ENCODE assay signal across 8 mouse cellular contexts in genomic region chr10:99106311-99106702, GRCm38 (mm10). TPM values are rescaled to one million over a fixed set of nuclear protein-coding genes. Genes with fewer than 3 reads are reported as not detected.
DNase-seq lines count a peak whose midpoint lies in the region; ATAC-seq and TF ChIP-seq lines count a peak whose summit lies in the region.

No protein-coding gene starts in this region.

- WGBS in heart, adult 2 months, result 30% methylated on average over 8 of the region's 8 CpGs
- WGBS in forebrain, embryonic 16.5 days, result 18% methylated on average over 8 of the region's 8 CpGs
- 29% methylated on average over 8 of the region's 8 CpGs for WGBS in liver, embryonic 16.5 days (ENCODE audit: insufficient replicate concordance)

- peaks cover 2% of the 10 kb centered on the region; the same call in 1 of the 2 replicates for H3K36me3 ChIP-seq in heart, adult 2 months (ENCODE audit: control insufficient read depth, insufficient read depth, low read length)
- H3K36me3 ChIP-seq in E14TG2a.4 (ENCODE audit: insufficient read depth, low read length), result peaks cover 13% of the 10 kb centered on the region
- peaks cover 11% of the 10 kb centered on the region; the same call in 1 of the 2 replicates for H3K36me3 ChIP-seq in forebrain, embryonic 16.5 days (ENCODE audit: control insufficient read depth, insufficient read depth)
- peaks cover 5% of the 10 kb centered on the region for H3K36me3 ChIP-seq in liver, embryonic 16.5 days (ENCODE audit: control insufficient read depth, insufficient read depth)

- DNase-seq in heart, adult 2 months, result no peak
- no peak for DNase-seq in heart, adult 9 months (ENCODE audit: low spot score in 2 of 2)
- no peak for DNase-seq in Muller cell, postnatal 12 days (ENCODE audit: inconsistent ontology term)
- DNase-seq in cerebellum, adult 9-10 months, result no peak

- H3K4me2 ChIP-seq in forebrain, embryonic 16.5 days (ENCODE audit: low read length), result peak overlapping the region; percentile 49
- H3K4me2 ChIP-seq in liver, embryonic 16.5 days (ENCODE audit: low read depth, low read length), result peak overlapping the region; percentile 98

- TF ChIP-seq POLR2A in heart, adult 2 months (IDR thresholded peaks at IDR 0.05; ENCODE audit: insufficient read depth, low read depth, low read length), result no peak

- no peaks in the 10 kb centered on the region; the same call in 1 of the 2 replicates for H3K79me2 ChIP-seq in heart, adult 2 months (replicated peaks; ENCODE audit: control insufficient read depth, insufficient read depth, low read length)

- intact Hi-C loops in heart, adult 2 months (cut with DNase I), result loop anchor here (5.0 kb wide), 4 partner anchors 46 to 511 kb away; partner anchors contain the start of gene Atp2b1

- ATAC-seq in forebrain, embryonic 16.5 days, result no peak
- no peak for ATAC-seq in liver, embryonic 16.5 days (ENCODE audit: low read depth)
- ATAC-seq in granulocyte monocyte progenitor cell, adult 5-6 weeks (replicated peaks; ENCODE audit: poor library complexity, severe bottlenecking), result no peak

- H3K4me3 ChIP-seq in heart, adult 2 months, result peak overlapping the region; percentile 98
- peak overlapping the region; percentile 96 for H3K4me3 ChIP-seq in E14TG2a.4 (replicated peaks; ENCODE audit: low read length)
- peak overlapping the region; percentile 96 for H3K4me3 ChIP-seq in forebrain, embryonic 16.5 days (replicated peaks; ENCODE audit: low read length)
- peak overlapping the region; percentile 97 for H3K4me3 ChIP-seq in liver, embryonic 16.5 days (ENCODE audit: low read depth, low read length)

- no peak for TF ChIP-seq EP300 in heart, adult 2 months (IDR thresholded peaks at IDR 0.05; ENCODE audit: insufficient read depth, low read depth, low read length)

- H3K4me1 ChIP-seq in heart, adult 2 months (ENCODE audit: control insufficient read depth, insufficient read depth, low read length), result peaks cover 5% of the 10 kb centered on the region
- H3K4me1 ChIP-seq in E14TG2a.4 (replicated peaks; ENCODE audit: low read depth, low read length), result peaks cover 28% of the 10 kb centered on the region
- peaks cover 30% of the 10 kb centered on the region for H3K4me1 ChIP-seq in forebrain, embryonic 16.5 days (replicated peaks; ENCODE audit: control insufficient read depth, insufficient read depth, low read length)
- peaks cover 12% of the 10 kb centered on the region for H3K4me1 ChIP-seq in liver, embryonic 16.5 days (ENCODE audit: control insufficient read depth, low read depth, low read length)

- peaks cover 41% of the 10 kb centered on the region for H3K9me3 ChIP-seq in E14TG2a.4 (ENCODE audit: low read length)
- H3K9me3 ChIP-seq in forebrain, embryonic 16.5 days (ENCODE audit: control insufficient read depth, low read length), result no peaks in the 10 kb centered on the region
- no peaks in the 10 kb centered on the region for H3K9me3 ChIP-seq in liver, embryonic 16.5 days (replicated peaks; ENCODE audit: control insufficient read depth, low read length)

- peak overlapping the region; percentile 96; the same call in 1 of the 2 replicates for H3K9ac ChIP-seq in heart, adult 2 months (ENCODE audit: low read depth, low read length)
- H3K9ac ChIP-seq in forebrain, embryonic 16.5 days (replicated peaks; ENCODE audit: low read depth, low read length), result peak overlapping the region; percentile 98
- H3K9ac ChIP-seq in liver, embryonic 16.5 days (ENCODE audit: low read depth, low read length), result peak overlapping the region; percentile 85

- TF ChIP-seq CTCF in heart, adult 2 months (IDR thresholded peaks at IDR 0.05), result no peak
- no peak for TF ChIP-seq CTCF in E14TG2a.4 (conservative IDR thresholded peaks at IDR 0.05; ENCODE audit: low read length)

- H3K27me3 ChIP-seq in heart, adult 2 months (ENCODE audit: control insufficient read depth, insufficient read depth, low read length), result no peaks in the 10 kb centered on the region
- H3K27me3 ChIP-seq in E14TG2a.4 (ENCODE audit: insufficient read depth, low read length), result peaks cover 16% of the 10 kb centered on the region
- no peaks in the 10 kb centered on the region for H3K27me3 ChIP-seq in forebrain, embryonic 16.5 days (replicated peaks; ENCODE audit: control insufficient read depth, insufficient read depth, low read length)
- H3K27me3 ChIP-seq in liver, embryonic 16.5 days (ENCODE audit: control insufficient read depth, insufficient read depth, low read depth, low read length), result no peaks in the 10 kb centered on the region

- H3K27ac ChIP-seq in heart, adult 2 months, result peak overlapping the region; percentile 89
- no peak overlapping the region; the same call in 1 of the 2 replicates for H3K27ac ChIP-seq in forebrain, embryonic 16.5 days (ENCODE audit: low read length)
- peak overlapping the region; percentile 87; the same call in 1 of the 2 replicates for H3K27ac ChIP-seq in liver, embryonic 16.5 days (ENCODE audit: low read length)

RNA-seq across cellular contexts. Expression of gene Poc1b, which starts 0.5 kb away (rescaled TPM):
- 1 to 10 TPM; 4.1 to 6.7 TPM for total RNA-seq in heart, adult 2 months (2021)
- polyA plus RNA-seq in heart, adult 2 months (2012; rRNA removed), result 3.6 and 5.8 TPM in 2 replicates
- 14.1 and 18.6 TPM in 2 replicates for polyA plus RNA-seq in forebrain, embryonic 16.5 days (2015; fragmentation: Nextera tagmentation; extraction: Ambion mirVana)
- polyA plus RNA-seq in liver, embryonic 16.5 days (2015; fragmentation: Nextera tagmentation; extraction: Ambion mirVana), result 4.9 and 6.8 TPM in 2 replicates
- total RNA-seq in granulocyte monocyte progenitor cell, adult 5-6 weeks (2014; fragmentation: Nextera tagmentation), result 42.6 and 55.4 TPM in 2 replicates
- total RNA-seq in granulocyte monocyte progenitor cell, adult 5-6 weeks (2017), result 13.4 and 14.6 TPM in 2 replicates

RNA-seq across cellular contexts. Expression of gene Galnt4, which starts 1.7 kb away (rescaled TPM):
- 1 to 10 TPM; 2.3 to 2.6 TPM for total RNA-seq in heart, adult 2 months (2021)
- 0.88 and 1.2 TPM in 2 replicates for polyA plus RNA-seq in heart, adult 2 months (2012; rRNA removed)
- polyA plus RNA-seq in forebrain, embryonic 16.5 days (2015; fragmentation: Nextera tagmentation; extraction: Ambion mirVana), result 3.2 TPM in 2 replicates
- 2.8 and 3.1 TPM in 2 replicates for polyA plus RNA-seq in liver, embryonic 16.5 days (2015; fragmentation: Nextera tagmentation; extraction: Ambion mirVana)
- total RNA-seq in granulocyte monocyte progenitor cell, adult 5-6 weeks (2014; fragmentation: Nextera tagmentation), result 6.5 and 8.3 TPM in 2 replicates
- 12.2 and 14.5 TPM in 2 replicates for total RNA-seq in granulocyte monocyte progenitor cell, adult 5-6 weeks (2017)

RNA-seq across cellular contexts. Expression of gene Phxr2, which starts 19.8 kb away (rescaled TPM):
- total RNA-seq in heart, adult 2 months (2021), result not detected
- not detected in 2 replicates for polyA plus RNA-seq in heart, adult 2 months (2012; rRNA removed)
- 0.18 TPM in 1 of 2 replicates, not detected in the other for polyA plus RNA-seq in forebrain, embryonic 16.5 days (2015; fragmentation: Nextera tagmentation; extraction: Ambion mirVana)
- polyA plus RNA-seq in liver, embryonic 16.5 days (2015; fragmentation: Nextera tagmentation; extraction: Ambion mirVana), result not detected in 2 replicates
- 0.49 TPM in 1 of 2 replicates, not detected in the other for total RNA-seq in granulocyte monocyte progenitor cell, adult 5-6 weeks (2014; fragmentation: Nextera tagmentation)
- total RNA-seq in granulocyte monocyte progenitor cell, adult 5-6 weeks (2017), result not detected in 2 replicates
